Mouse (Mus musculus) cortical plate, adult 2 months (tissue): Measurements from ENCODE around the gene Limch1.

ENCODE experiments used
- CTCF ChIP-seq: fragments of 200-500 bp; IDR thresholded peaks from 2 replicates; pipeline ENCODE4 v1.5.1; 2011; ENCODE audit warnings: mild to moderate bottlenecking, control low read depth, low read length; ENCODE audit not compliant: insufficient read depth; ENCODE audit errors: extremely low read depth
- POLR2A ChIP-seq: fragments of 200-500 bp; IDR thresholded peaks from 2 replicates; pipeline ENCODE4 v1.6.1; 2011; ENCODE audit warnings: mild to moderate bottlenecking, low read length, control low read depth; ENCODE audit not compliant: insufficient read depth; ENCODE audit errors: extremely low read depth

DNA sequence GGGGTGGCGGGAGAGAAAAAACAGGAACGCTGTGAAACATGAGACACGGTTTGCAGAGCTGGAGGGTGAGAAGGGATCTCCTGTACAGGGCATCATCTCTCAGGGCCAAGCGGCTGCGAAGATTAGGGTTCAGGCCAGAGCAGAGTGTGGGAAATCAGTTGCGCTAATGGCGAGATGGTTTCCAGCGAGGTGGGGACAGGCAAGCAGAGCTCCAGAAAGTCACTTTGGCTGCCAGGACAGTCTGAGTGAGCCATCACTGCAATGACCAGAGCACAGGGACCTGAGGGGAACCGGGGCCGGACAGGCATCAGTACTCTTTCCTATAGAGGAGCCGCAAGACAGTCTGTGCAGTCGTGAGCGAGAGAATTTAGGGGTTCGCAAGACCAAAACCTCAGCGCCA, 349.5 kb downstream of the Limch1 start:
- TF ChIP-seq CTCF (no peak), POLR2A (no peak)
